Mouse (Mus musculus) forebrain, postnatal 0 days (tissue): Measurements from ENCODE around the gene Prrc2c. TPM values are rescaled to one million over a fixed set of nuclear protein-coding genes. Genes with fewer than 3 reads are reported as not detected.
"Not testable (repeated sequence)": the region's sequence is repeated elsewhere in the genome, so short reads cannot be mapped to it uniquely, and the experiment has no call there.

Source experiments
- ATAC-seq: fragments of 200-750 bp; cut with Nextera tagmentation; 2 replicates; pipeline ENCODE4 v1.8.0; 2017; ENCODE audit warnings: mild to moderate bottlenecking, moderate library complexity
- DNase-seq: peaks from one replicate; pipeline ENCODE4 v3.0.0-alpha.2; 2015
- H3K27ac ChIP-seq: fragments of 300-500 bp; sonication (generic); 2 replicates; pipeline ENCODE4 v1.5.1; 2014; ENCODE audit warnings: low read depth, mild to moderate bottlenecking, antibody characterized with exemption, low read length, moderate library complexity, mixed read lengths
- H3K27me3 ChIP-seq: fragments of 300-500 bp; sonication (generic); 2 replicates; pipeline ENCODE4 v1.6.1; 2014; ENCODE audit warnings: mild to moderate bottlenecking, low read length, mixed read lengths; ENCODE audit not compliant: insufficient read depth
- H3K36me3 ChIP-seq: fragments of 300-500 bp; sonication (generic); 2 replicates; pipeline ENCODE4 v1.6.1; 2014; ENCODE audit warnings: mild to moderate bottlenecking, moderate library complexity; ENCODE audit not compliant: insufficient read depth
- H3K4me1 ChIP-seq: fragments of 300-500 bp; sonication (generic); 2 replicates; pipeline ENCODE4 v1.6.1; 2014; ENCODE audit warnings: antibody characterized with exemption; ENCODE audit not compliant: insufficient read depth
- H3K4me2 ChIP-seq: fragments of 300-500 bp; sonication (generic); 2 replicates; pipeline ENCODE4 v1.6.1; 2014; ENCODE audit warnings: low read depth, mild to moderate bottlenecking, moderate library complexity
- H3K4me3 ChIP-seq: fragments of 300-500 bp; sonication (generic); 2 replicates; pipeline ENCODE4 v1.5.1; 2014; ENCODE audit warnings: low read depth, low read length, mixed read lengths
- H3K9ac ChIP-seq: fragments of 300-500 bp; sonication (generic); 2 replicates; pipeline ENCODE4 v1.6.1; 2014; ENCODE audit warnings: mild to moderate bottlenecking
- H3K9me3 ChIP-seq: fragments of 300-500 bp; sonication (generic); 2 replicates; pipeline ENCODE4 v1.6.1; 2016; ENCODE audit warnings: low read length
- CTCF ChIP-seq: sonication (generic); IDR thresholded peaks from 2 replicates; pipeline ENCODE4 v1.5.1; 2016; ENCODE audit warnings: antibody characterized with exemption, control low read depth, low read depth
- WGBS: fragments of 180-500 bp; shearing (Covaris S2); extraction: QIAGEN DNeasy Blood & Tissue Kit; methylation state at CpG from one replicate; pipeline ENCODE4 v1.1.7; 2014; 5-methylcytosine and 5-hydroxymethylcytosine counted together
- polyA plus RNA-seq: library from polyadenylated mRNA; unstranded; fragments of >200 nt; fragmentation: Nextera tagmentation; extraction: Ambion mirVana; gene quantifications from 2 replicates; pipeline ENCODE4 v1.2.1, GENCODE M21; 2015
- total RNA-seq: library from RNA; depleted of rRNA; stranded (reverse); fragments of >200 nt; gene quantifications from 2 replicates; pipeline ENCODE4 v1.2.3, GENCODE M21; 2014; rRNA removed

Prrc2c gene
- 52.5 and 72.5 TPM in 2 replicates for total RNA-seq
- 60.9 and 122 TPM in 2 replicates for polyA plus RNA-seq

- H3K9ac ChIP-seq = peak within 1 kb of the TSS; percentile 98
- H3K27me3 ChIP-seq = no peaks in the 10 kb centered on the region
- no peaks in the 10 kb centered on the region for H3K36me3 ChIP-seq
- DNase-seq = peak; percentile 100
- H3K4me1 ChIP-seq = peaks cover 10% of the 10 kb centered on the region
- ATAC-seq = peak; percentile 94
- H3K9me3 ChIP-seq = no peaks in the 10 kb centered on the region
- H3K27ac ChIP-seq = peak within 1 kb of the TSS; percentile 99
- under 1% methylated on average over 36 of the region's 36 CpGs for WGBS
- TF ChIP-seq CTCF = peak; percentile 70
- peak within 1 kb of the TSS; percentile 94 for H3K4me3 ChIP-seq
- peak within 1 kb of the TSS; percentile 73 for H3K4me2 ChIP-seq
Measured at GRCm38 (mm10) chr1:162740401-162740835, at the start of gene Prrc2c. Gene Prrc2c (minus strand): TSS chr1:162740556.

DNA sequence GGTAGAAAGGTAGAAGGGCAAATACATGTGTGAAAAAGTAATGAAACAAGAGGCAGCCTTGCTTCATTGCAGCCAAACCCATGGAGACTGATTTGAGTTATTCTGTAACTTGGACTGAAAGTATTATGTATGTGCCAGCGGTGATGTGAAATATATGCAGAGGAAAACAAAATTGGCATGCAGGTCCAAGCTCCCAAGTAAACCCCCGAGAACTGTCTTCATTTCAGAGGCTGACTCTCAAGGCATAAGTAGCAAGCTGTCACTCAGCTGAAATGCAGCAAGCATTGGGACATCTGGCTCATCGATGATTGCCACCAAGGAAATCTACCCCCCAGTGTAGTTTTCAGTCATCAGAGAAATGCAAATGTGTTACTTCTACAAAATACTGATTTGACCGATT lies 44.9 kb upstream of the Prrc2c start:
- no peak overlapping the region for H3K4me2 ChIP-seq
- H3K9ac ChIP-seq = no peak overlapping the region
- no peaks in the 10 kb centered on the region for H3K36me3 ChIP-seq
- H3K9me3 ChIP-seq = no peaks in the 10 kb centered on the region
- peak; percentile 56; the same call in 1 of the 2 replicates for ATAC-seq
- H3K4me3 ChIP-seq = no peak overlapping the region
- no peak overlapping the region for H3K27ac ChIP-seq
- 56% methylated on average over 4 of the region's 4 CpGs for WGBS
- H3K27me3 ChIP-seq = no peaks in the 10 kb centered on the region
- no peak for TF ChIP-seq CTCF
- DNase-seq = peak; percentile 10
- H3K4me1 ChIP-seq = no peaks in the 10 kb centered on the region

DNA sequence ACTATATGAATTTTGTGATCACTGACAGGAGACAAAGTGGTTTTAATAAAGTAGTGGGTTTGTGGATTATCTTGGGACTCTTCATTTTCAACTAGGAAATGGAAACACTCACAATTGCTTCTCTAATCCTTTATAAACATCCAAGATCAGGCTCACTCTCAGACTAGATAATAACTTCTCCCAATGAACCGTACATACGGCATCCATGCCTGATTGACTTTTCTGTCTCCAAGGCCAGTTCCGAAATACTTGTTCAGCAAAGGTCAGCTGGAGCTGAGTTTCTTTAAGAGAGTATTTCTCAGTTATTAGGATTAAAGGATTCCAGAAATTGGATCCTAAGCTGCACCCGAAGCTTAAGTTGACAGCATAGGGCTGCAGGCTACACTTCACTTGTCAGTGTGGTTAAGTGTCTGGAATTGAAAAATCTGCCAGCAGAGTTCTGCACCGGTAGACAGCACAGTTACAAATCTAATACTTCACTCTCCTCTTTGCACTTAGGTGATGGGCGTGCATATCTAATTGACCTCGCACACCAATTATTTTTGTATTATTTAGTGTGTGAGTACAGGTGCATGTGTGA lies 43.4 kb upstream of the Prrc2c start:
- no peaks in the 10 kb centered on the region for H3K9me3 ChIP-seq
- H3K4me1 ChIP-seq = no peaks in the 10 kb centered on the region
- no peak overlapping the region for H3K27ac ChIP-seq
- 84% methylated on average over 7 of the region's 7 CpGs for WGBS
- no peak overlapping the region for H3K9ac ChIP-seq
- ATAC-seq = no peak
- no peaks in the 10 kb centered on the region for H3K36me3 ChIP-seq
- H3K27me3 ChIP-seq = no peaks in the 10 kb centered on the region
- no peak for TF ChIP-seq CTCF
- H3K4me3 ChIP-seq = no peak overlapping the region
- no peak overlapping the region for H3K4me2 ChIP-seq
- no peak for DNase-seq

- H3K4me3 ChIP-seq, H3K9me3 ChIP-seq, H3K36me3 ChIP-seq, H3K4me2 ChIP-seq, H3K9ac ChIP-seq, H3K27ac ChIP-seq, DNase-seq, H3K4me1 ChIP-seq, H3K27me3 ChIP-seq, ATAC-seq: not testable (repeated sequence)
- WGBS = 94% methylated on average over 2 of the region's 2 CpGs
Measured at GRCm38 (mm10) chr1:162781035-162781434, 40.7 kb upstream of the Prrc2c start.

- WGBS = 92% methylated on average over 5 of the region's 5 CpGs
- H3K27ac ChIP-seq = no peak overlapping the region
- ATAC-seq (no peak), DNase-seq (no peak)
- no peak overlapping the region for H3K4me2 ChIP-seq
- no peak overlapping the region for H3K9ac ChIP-seq
- no peaks in the 10 kb centered on the region for H3K36me3 ChIP-seq
- H3K4me3 ChIP-seq = no peak overlapping the region
- no peaks in the 10 kb centered on the region for H3K9me3 ChIP-seq
- no peaks in the 10 kb centered on the region for H3K27me3 ChIP-seq
- no peaks in the 10 kb centered on the region for H3K4me1 ChIP-seq
- no peak for TF ChIP-seq CTCF
Measured at GRCm38 (mm10) chr1:162777943-162778538, 37.7 kb upstream of the Prrc2c start.

GRCm38 (mm10) chr1:162773661-162774060 lies 33.3 kb upstream of the Prrc2c start:
- ATAC-seq = peak; percentile 91
- H3K9me3 ChIP-seq = no peaks in the 10 kb centered on the region
- WGBS = 44% methylated on average over 4 of the region's 4 CpGs
- H3K36me3 ChIP-seq = no peaks in the 10 kb centered on the region
- no peak overlapping the region for H3K4me2 ChIP-seq
- no peak overlapping the region for H3K4me3 ChIP-seq
- no peaks in the 10 kb centered on the region for H3K27me3 ChIP-seq
- DNase-seq = peak; percentile 18
- H3K9ac ChIP-seq = no peak overlapping the region
- H3K4me1 ChIP-seq = no peaks in the 10 kb centered on the region
- TF ChIP-seq CTCF = no peak
- H3K27ac ChIP-seq = no peak overlapping the region

- no peak overlapping the region for H3K27ac ChIP-seq
- no peak overlapping the region for H3K4me3 ChIP-seq
- 67% methylated on average over 4 of the region's 4 CpGs for WGBS
- ATAC-seq = no peak
- no peak overlapping the region for H3K4me2 ChIP-seq
- no peak for DNase-seq
- H3K4me1 ChIP-seq = no peaks in the 10 kb centered on the region
- no peak overlapping the region for H3K9ac ChIP-seq
- no peaks in the 10 kb centered on the region for H3K9me3 ChIP-seq
- no peaks in the 10 kb centered on the region for H3K27me3 ChIP-seq
- no peaks in the 10 kb centered on the region for H3K36me3 ChIP-seq
- no peak for TF ChIP-seq CTCF
Measured at GRCm38 (mm10) chr1:162771617-162772360, 31.4 kb upstream of the Prrc2c start.
